Mouse (Mus musculus): ENCODE data around the gene Meis2. TPM values are rescaled to one million over a fixed set of nuclear protein-coding genes. Genes with fewer than 3 reads are reported as not detected.

The Meis2 gene
- polyA plus RNA-seq, 2 experiments, result 0.69 to 1.5 TPM

DNA sequence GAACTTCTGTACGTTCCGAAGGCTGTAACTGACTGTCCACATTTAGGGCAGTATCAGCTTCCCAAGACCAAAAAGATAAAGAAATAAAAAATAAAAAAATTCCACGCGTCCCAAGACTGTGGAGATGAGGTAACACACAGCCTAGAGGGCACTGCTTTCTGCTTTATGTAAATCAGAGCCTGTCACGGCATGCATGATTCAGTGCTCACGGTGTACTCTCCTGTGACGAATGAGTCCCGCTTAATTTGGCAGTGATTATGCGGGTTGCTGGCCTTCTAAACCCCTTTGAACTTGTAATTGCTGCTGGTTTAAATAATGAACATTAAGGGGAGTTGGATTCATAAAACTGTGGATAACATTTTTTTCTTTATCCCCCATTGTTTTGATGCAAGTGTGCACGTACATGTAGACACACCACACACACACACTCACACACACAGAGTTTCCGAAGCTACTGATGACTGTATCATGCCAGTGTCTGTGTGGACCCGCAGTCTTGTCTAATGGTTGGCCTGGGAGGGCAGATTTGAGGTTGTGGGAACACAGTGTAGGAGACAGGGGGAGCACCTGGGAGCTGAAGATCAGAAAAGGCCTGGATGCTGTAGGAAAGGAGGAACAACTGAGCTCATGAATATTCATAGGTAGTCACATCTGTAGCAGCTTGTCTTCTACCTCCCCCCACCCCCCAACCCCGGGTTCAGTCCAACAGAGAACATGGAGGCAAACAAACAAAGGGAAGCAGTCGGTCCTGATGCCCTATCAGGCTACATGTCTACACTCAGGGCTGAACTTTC lies 85.8 kb downstream of the Meis2 start:
- Histone ChIP-seq H3K9ac (replicated peaks) (no peak overlapping the region), H3K27ac (no peak overlapping the region), H3K4me2 (ENCODE audit: low read depth) (no peak overlapping the region), H3K9me3 (ENCODE audit: control insufficient read depth, low read length) (no peaks in the 10 kb centered on the region), H3K36me3 (replicated peaks; ENCODE audit: control insufficient read depth, insufficient read depth, low read depth) (no peaks in the 10 kb centered on the region), H3K4me1 (replicated peaks; ENCODE audit: control insufficient read depth in 2 of 2, insufficient read depth in 2 of 2, low read length in 1 of 2) (peaks cover 0 to under 1% of the 10 kb centered on the region in 2 experiments; a peak in 1 of 4 replicates), H3K4me3 (ENCODE audit: insufficient read depth in 1 of 2, low read depth in 2 of 2, low read length in 2 of 2) (no peak overlapping the region), H3K27me3 (ENCODE audit: control insufficient read depth, insufficient read depth, low read length) (no peaks in the 10 kb centered on the region)
- no peak for DNase-seq (ENCODE audit: low read depth in 3 of 3, low spot score in 3 of 3)
- WGBS (ENCODE audit: insufficient replicate concordance), result 63% methylated on average over 14 of the region's 14 CpGs
- no peak for ATAC-seq (ENCODE audit: insufficient read depth)
- TF ChIP-seq CTCF (IDR thresholded peaks at IDR 0.05; ENCODE audit: low read depth), result no peak

- TF ChIP-seq EP300 (IDR thresholded peaks at IDR 0.05; ENCODE audit: low read depth), result no peak
- TF ChIP-seq CTCF (IDR thresholded peaks at IDR 0.05; ENCODE audit: low read depth), result no peak
- 21% methylated on average over 5 of the region's 5 CpGs for WGBS (ENCODE audit: insufficient replicate concordance)
These were observed 87.0 kb downstream of the Meis2 start for GRCm38 (mm10) chr2:115978666-115979065.

DNA sequence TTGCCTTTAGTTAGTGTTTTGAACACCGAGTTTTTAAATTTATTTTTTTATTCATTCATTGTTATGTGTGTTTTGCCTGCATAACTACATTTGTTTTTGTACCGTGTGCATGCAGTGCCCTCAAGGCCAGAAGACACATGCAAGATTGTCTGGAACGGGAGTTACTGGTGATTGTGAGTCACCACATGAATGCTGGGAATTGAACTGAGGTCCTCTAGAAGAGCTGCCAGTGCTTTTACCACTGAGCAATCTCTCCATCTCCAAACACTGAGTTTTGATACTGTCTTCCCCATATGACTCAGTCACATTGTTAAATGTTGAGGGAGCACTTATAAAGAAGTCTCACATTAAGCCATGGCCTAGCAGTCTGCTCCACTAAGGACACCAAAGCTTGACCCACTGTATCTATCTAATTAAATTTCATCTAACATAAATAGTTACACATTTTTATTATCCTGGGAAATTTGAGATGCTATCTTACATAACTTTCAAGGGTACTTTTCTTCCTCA lies 94.3 kb downstream of the Meis2 start:
- no peak overlapping the region for H3K27ac ChIP-seq
- TF ChIP-seq CTCF (IDR thresholded peaks at IDR 0.05; ENCODE audit: low read depth) (no peak), EP300 (IDR thresholded peaks at IDR 0.05; ENCODE audit: low read depth) (no peak)
- ATAC-seq (ENCODE audit: insufficient read depth), result no peak

More at GRCm38 (mm10) chr2:115978666-115979065, 87.0 kb downstream of the Meis2 start:
- Histone ChIP-seq H3K4me3 (ENCODE audit: insufficient read depth in 1 of 2, low read depth in 2 of 2, low read length in 2 of 2) (no peak overlapping the region), H3K4me1 (replicated peaks; ENCODE audit: control insufficient read depth in 2 of 2, insufficient read depth in 2 of 2, low read length in 1 of 2) (no peaks in the 10 kb centered on the region), H3K27me3 (ENCODE audit: control insufficient read depth, insufficient read depth, low read length) (no peaks in the 10 kb centered on the region), H3K4me2 (ENCODE audit: low read depth) (no peak overlapping the region), H3K9me3 (ENCODE audit: control insufficient read depth, low read length) (no peaks in the 10 kb centered on the region), H3K36me3 (replicated peaks; ENCODE audit: control insufficient read depth, insufficient read depth, low read depth) (no peaks in the 10 kb centered on the region), H3K27ac (no peak overlapping the region), H3K9ac (replicated peaks) (no peak overlapping the region)
- no peak for DNase-seq (ENCODE audit: low read depth in 3 of 3, low spot score in 3 of 3)
- no peak for ATAC-seq (ENCODE audit: insufficient read depth)

GRCm38 (mm10) chr2:115970091-115970820 lies 95.4 kb downstream of the Meis2 start:
- Histone ChIP-seq H3K9ac (replicated peaks) (no peak overlapping the region), H3K27ac (no peak overlapping the region), H3K9me3 (ENCODE audit: control insufficient read depth, low read length) (no peaks in the 10 kb centered on the region), H3K4me3 (ENCODE audit: insufficient read depth in 1 of 2, low read depth in 2 of 2, low read length in 2 of 2) (no peak overlapping the region), H3K36me3 (replicated peaks; ENCODE audit: control insufficient read depth, insufficient read depth, low read depth) (no peaks in the 10 kb centered on the region), H3K4me2 (ENCODE audit: low read depth) (no peak overlapping the region), H3K27me3 (ENCODE audit: control insufficient read depth, insufficient read depth, low read length) (no peaks in the 10 kb centered on the region), H3K4me1 (replicated peaks; ENCODE audit: control insufficient read depth in 2 of 2, insufficient read depth in 2 of 2, low read length in 1 of 2) (no peaks in the 10 kb centered on the region)
- no peak for ATAC-seq (ENCODE audit: insufficient read depth)
- TF ChIP-seq EP300 (IDR thresholded peaks at IDR 0.05; ENCODE audit: low read depth), result no peak
- TF ChIP-seq CTCF (IDR thresholded peaks at IDR 0.05; ENCODE audit: low read depth), result no peak
- DNase-seq (ENCODE audit: low read depth in 3 of 3, low spot score in 3 of 3), result no peak
- WGBS (ENCODE audit: insufficient replicate concordance), result 65% methylated on average over 9 of the region's 9 CpGs

More for the DNA sequence above, 94.3 kb downstream of the Meis2 start:
- Histone ChIP-seq H3K9me3 (ENCODE audit: control insufficient read depth, low read length) (no peaks in the 10 kb centered on the region), H3K36me3 (replicated peaks; ENCODE audit: control insufficient read depth, insufficient read depth, low read depth) (no peaks in the 10 kb centered on the region), H3K4me3 (ENCODE audit: insufficient read depth in 1 of 2, low read depth in 2 of 2, low read length in 2 of 2) (no peak overlapping the region), H3K27me3 (ENCODE audit: control insufficient read depth, insufficient read depth, low read length) (no peaks in the 10 kb centered on the region), H3K9ac (replicated peaks) (no peak overlapping the region), H3K4me2 (ENCODE audit: low read depth) (no peak overlapping the region), H3K4me1 (replicated peaks; ENCODE audit: control insufficient read depth in 2 of 2, insufficient read depth in 2 of 2, low read length in 1 of 2) (no peaks in the 10 kb centered on the region)
- no peak for DNase-seq (ENCODE audit: low read depth in 3 of 3, low spot score in 3 of 3)
- 58% methylated on average over 3 of the region's 3 CpGs for WGBS (ENCODE audit: insufficient replicate concordance)

DNA sequence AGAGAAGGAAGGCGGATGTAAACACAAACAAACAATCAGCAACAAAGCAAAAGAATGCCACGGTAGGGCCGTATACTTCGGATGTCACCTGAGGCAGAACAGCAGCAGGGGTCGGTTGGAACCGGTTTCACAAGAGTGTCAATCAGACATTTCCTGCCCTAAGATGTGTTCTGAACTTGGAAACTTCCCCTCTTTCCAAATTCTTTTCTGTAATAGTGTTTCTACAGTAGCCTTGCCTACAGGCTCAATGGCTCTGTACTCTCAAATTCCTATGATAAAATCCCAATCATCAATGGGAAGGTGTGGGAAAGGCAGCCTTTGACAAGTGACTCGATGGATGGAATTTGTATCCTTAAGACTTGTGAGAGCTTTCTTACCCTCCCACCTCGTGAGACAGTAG lies 96.4 kb downstream of the Meis2 start:
- no peaks in the 10 kb centered on the region for H3K36me3 ChIP-seq (replicated peaks; ENCODE audit: control insufficient read depth, insufficient read depth, low read depth)
- H3K27ac ChIP-seq, result no peak overlapping the region
- ATAC-seq (ENCODE audit: insufficient read depth), result no peak
- DNase-seq (ENCODE audit: low read depth in 3 of 3, low spot score in 3 of 3), result no peak
- no peaks in the 10 kb centered on the region for H3K4me1 ChIP-seq (replicated peaks; ENCODE audit: control insufficient read depth in 2 of 2, insufficient read depth in 2 of 2, low read length in 1 of 2)
- WGBS (ENCODE audit: insufficient replicate concordance), result 31% methylated on average over 8 of the region's 8 CpGs
- TF ChIP-seq EP300 (IDR thresholded peaks at IDR 0.05; ENCODE audit: low read depth) (no peak), CTCF (IDR thresholded peaks at IDR 0.05; ENCODE audit: low read depth) (no peak)
- no peaks in the 10 kb centered on the region for H3K9me3 ChIP-seq (ENCODE audit: control insufficient read depth, low read length)
- H3K27me3 ChIP-seq (ENCODE audit: control insufficient read depth, insufficient read depth, low read length), result no peaks in the 10 kb centered on the region
- no peak overlapping the region for H3K9ac ChIP-seq (replicated peaks)
- no peak overlapping the region for H3K4me2 ChIP-seq (ENCODE audit: low read depth)
- no peak overlapping the region for H3K4me3 ChIP-seq (ENCODE audit: insufficient read depth in 1 of 2, low read depth in 2 of 2, low read length in 2 of 2)

All from liver, embryonic 14.5 days (tissue).